Mouse (Mus musculus) hindbrain, embryonic 11.5 days (tissue): ENCODE measurements around the gene Serpinb9g. TPM values are rescaled to one million over a fixed set of nuclear protein-coding genes. Genes with fewer than 3 reads are reported as not detected.
"Not testable (repeated sequence)": the region's sequence is repeated elsewhere in the genome, so short reads cannot be mapped to it uniquely, and the experiment has no call there.

Source experiments
- ATAC-seq: fragments of 200-750 bp; cut with Nextera tagmentation; 2 replicates; pipeline ENCODE4 v1.8.0; 2017; ENCODE audit warnings: mild to moderate bottlenecking, moderate TSS enrichment, moderate library complexity; ENCODE audit not compliant: low FRiP score
- DNase-seq: peaks from one replicate; pipeline ENCODE4 v3.0.0-alpha.2; 2015; ENCODE audit warnings: low spot score
- H3K27ac ChIP-seq: fragments of 300-500 bp; sonication (generic); 2 replicates; pipeline ENCODE4 v1.5.1; 2014; ENCODE audit warnings: mild to moderate bottlenecking, low read depth, low read length
- H3K27me3 ChIP-seq: fragments of 300-500 bp; sonication (generic); 2 replicates; pipeline ENCODE4 v1.6.1; 2014; ENCODE audit warnings: mild to moderate bottlenecking, low read length, moderate library complexity, mixed read lengths; ENCODE audit not compliant: control insufficient read depth, insufficient read depth
- H3K36me3 ChIP-seq: fragments of 300-500 bp; sonication (generic); 2 replicates; pipeline ENCODE4 v1.6.1; 2014; ENCODE audit warnings: mild to moderate bottlenecking, low read length, moderate library complexity, mixed read lengths; ENCODE audit not compliant: control insufficient read depth, insufficient read depth
- H3K4me1 ChIP-seq: fragments of 300-500 bp; sonication (generic); replicated peaks from 2 replicates; pipeline ENCODE4 v1.6.1; 2014; ENCODE audit warnings: low read length, mixed read lengths; ENCODE audit not compliant: control insufficient read depth, insufficient read depth
- H3K4me2 ChIP-seq: fragments of 300-500 bp; sonication (generic); replicated peaks from 2 replicates; pipeline ENCODE4 v1.6.1; 2014; ENCODE audit warnings: mild to moderate bottlenecking, low read depth, low read length
- H3K4me3 ChIP-seq: fragments of 300-500 bp; sonication (generic); 2 replicates; pipeline ENCODE4 v1.5.1; 2014; ENCODE audit warnings: low read depth, low read length
- H3K9ac ChIP-seq: fragments of 300-500 bp; sonication (generic); 2 replicates; pipeline ENCODE4 v1.6.1; 2014; ENCODE audit warnings: low read depth, low read length
- H3K9me3 ChIP-seq: fragments of 300-500 bp; sonication (generic); 2 replicates; pipeline ENCODE4 v1.6.1; 2016; ENCODE audit warnings: low read length; ENCODE audit not compliant: control insufficient read depth
- WGBS: fragments of 180-500 bp; shearing (Covaris S2); extraction: QIAGEN DNeasy Blood & Tissue Kit; methylation state at CpG from one replicate; pipeline ENCODE4 v1.1.7; 2014; 5-methylcytosine and 5-hydroxymethylcytosine counted together
- polyA plus RNA-seq: library from polyadenylated mRNA; unstranded; fragments of >200 nt; fragmentation: Nextera tagmentation; extraction: Ambion mirVana; gene quantifications from 2 replicates; pipeline ENCODE4 v1.2.1, GENCODE M21; 2014

The Serpinb9g gene
- polyA plus RNA-seq = not detected in 2 replicates

- WGBS = 77% methylated on average over 4 of the region's 4 CpGs
- not testable (repeated sequence) for ATAC-seq, H3K9ac ChIP-seq, H3K36me3 ChIP-seq, H3K4me3 ChIP-seq, H3K4me1 ChIP-seq, H3K27me3 ChIP-seq, H3K27ac ChIP-seq, H3K9me3 ChIP-seq, DNase-seq, H3K4me2 ChIP-seq
Measured at GRCm38 (mm10) chr13:33484490-33484889, at the start of gene Serpinb9g. TSS of gene Serpinb9g (plus strand) at chr13:33484790.

GRCm38 (mm10) chr13:33483872-33484271 is 718 bp upstream of the Serpinb9g start:
- not testable (repeated sequence) for H3K9ac ChIP-seq, H3K27me3 ChIP-seq, ATAC-seq, H3K4me1 ChIP-seq, DNase-seq, H3K4me2 ChIP-seq, H3K36me3 ChIP-seq, H3K9me3 ChIP-seq, H3K27ac ChIP-seq, H3K4me3 ChIP-seq
- WGBS = 72% methylated on average over 3 of the region's 3 CpGs

DNA sequence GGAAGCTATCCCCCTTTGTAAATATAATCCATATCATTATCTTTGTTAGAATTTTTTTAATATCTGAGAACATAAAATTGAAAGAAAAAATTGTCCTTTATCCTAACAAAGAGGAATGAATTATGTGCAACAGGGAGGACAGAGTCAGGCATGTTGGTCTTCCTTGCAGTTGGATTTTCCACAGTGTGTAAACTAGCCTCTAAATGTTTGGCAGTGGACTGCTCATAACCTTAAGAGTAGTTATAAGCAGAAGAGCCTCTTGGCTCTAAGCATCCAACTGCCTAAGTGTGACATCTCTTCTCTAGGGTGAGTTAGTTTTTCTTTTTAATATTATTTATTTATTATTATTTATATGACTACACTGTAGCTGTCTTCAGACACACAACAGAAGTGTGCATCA is 40.0 kb downstream of the Serpinb9g start:
- H3K27ac ChIP-seq = no peak overlapping the region
- no peaks in the 10 kb centered on the region; the same call in 1 of the 2 replicates for H3K9me3 ChIP-seq
- no peaks in the 10 kb centered on the region for H3K27me3 ChIP-seq
- ATAC-seq = no peak
- no peak overlapping the region for H3K4me3 ChIP-seq
- H3K4me2 ChIP-seq = no peak overlapping the region
- no peaks in the 10 kb centered on the region for H3K36me3 ChIP-seq
- H3K9ac ChIP-seq = no peak overlapping the region
- H3K4me1 ChIP-seq = no peaks in the 10 kb centered on the region
- DNase-seq = no peak

- H3K9ac ChIP-seq = no peak overlapping the region
- H3K4me2 ChIP-seq = no peak overlapping the region
- no peak for DNase-seq
- no peak overlapping the region for H3K27ac ChIP-seq
- no peaks in the 10 kb centered on the region for H3K36me3 ChIP-seq
- ATAC-seq = no peak
- no peak overlapping the region for H3K4me3 ChIP-seq
- no peaks in the 10 kb centered on the region for H3K27me3 ChIP-seq
- no peaks in the 10 kb centered on the region for H3K9me3 ChIP-seq
- H3K4me1 ChIP-seq = no peaks in the 10 kb centered on the region
Measured at GRCm38 (mm10) chr13:33532814-33533213, 48.2 kb downstream of the Serpinb9g start.

Other genes with a start within 250 kb of the Serpinb9g start
- not detected in 2 replicates for gene Serpinb9e, start 235.2 kb upstream of the Serpinb9g start, polyA plus RNA-seq
- not detected in 2 replicates for gene Serpinb9f, start 160.7 kb upstream of the Serpinb9g start, polyA plus RNA-seq
- not detected in 2 replicates for gene Gm11397, start 89.0 kb upstream of the Serpinb9g start, polyA plus RNA-seq
- not detected in 2 replicates for gene Serpinb6d, start 176.6 kb downstream of the Serpinb9g start, polyA plus RNA-seq